Mouse (Mus musculus) limb, embryonic 11.5 days (tissue): ENCODE measurements around the gene Fyn. TPM values are rescaled to one million over a fixed set of nuclear protein-coding genes. Genes with fewer than 3 reads are reported as not detected.

Source experiments
- ATAC-seq: fragments of 200-750 bp; cut with Nextera tagmentation; 2 replicates; pipeline ENCODE4 v1.8.0; 2017; ENCODE audit warnings: low read depth; ENCODE audit not compliant: insufficient number of reproducible peaks, low FRiP score, low TSS enrichment
- DNase-seq: peaks from one replicate; pipeline ENCODE4 v3.0.0-alpha.2; 2015; ENCODE audit warnings: low spot score
- H3K27ac ChIP-seq: fragments of 300-500 bp; sonication (generic); replicated peaks from 2 replicates; pipeline ENCODE4 v1.5.1; 2014; ENCODE audit warnings: low read depth, mild to moderate bottlenecking, low read length
- H3K27me3 ChIP-seq: fragments of 300-500 bp; sonication (generic); 2 replicates; pipeline ENCODE4 v1.6.1; 2014; ENCODE audit warnings: mild to moderate bottlenecking, low read length, mixed read lengths; ENCODE audit not compliant: control insufficient read depth, insufficient read depth
- H3K36me3 ChIP-seq: fragments of 300-500 bp; sonication (generic); 2 replicates; pipeline ENCODE4 v1.6.1; 2014; ENCODE audit warnings: mild to moderate bottlenecking, low read length, moderate library complexity, mixed read lengths; ENCODE audit not compliant: control insufficient read depth, insufficient read depth
- H3K4me1 ChIP-seq: fragments of 300-500 bp; sonication (generic); 2 replicates; pipeline ENCODE4 v1.6.1; 2014; ENCODE audit warnings: low read length, mixed read lengths; ENCODE audit not compliant: control insufficient read depth, insufficient read depth
- H3K4me2 ChIP-seq: fragments of 300-500 bp; sonication (generic); 2 replicates; pipeline ENCODE4 v1.6.1; 2014; ENCODE audit warnings: low read depth, mild to moderate bottlenecking, moderate library complexity; ENCODE audit not compliant: severe bottlenecking
- H3K4me3 ChIP-seq: fragments of 300-500 bp; sonication (generic); 2 replicates; pipeline ENCODE4 v1.5.1; 2014; ENCODE audit warnings: low read depth, low read length
- H3K9ac ChIP-seq: fragments of 300-500 bp; sonication (generic); 2 replicates; pipeline ENCODE4 v1.6.1; 2014; ENCODE audit warnings: mild to moderate bottlenecking, low read length
- H3K9me3 ChIP-seq: fragments of 300-500 bp; sonication (generic); 2 replicates; pipeline ENCODE4 v1.6.1; 2016; ENCODE audit warnings: low read length; ENCODE audit not compliant: control insufficient read depth
- WGBS: fragments of 180-500 bp; shearing (Covaris S2); extraction: QIAGEN DNeasy Blood & Tissue Kit; methylation state at CpG from one replicate; pipeline ENCODE4 v1.1.7; 2014; 5-methylcytosine and 5-hydroxymethylcytosine counted together
- polyA plus RNA-seq: library from polyadenylated mRNA; unstranded; fragments of >200 nt; fragmentation: Nextera tagmentation; extraction: Ambion mirVana; gene quantifications from 2 replicates; pipeline ENCODE4 v1.2.1, GENCODE M21; 2014

Fyn gene
- polyA plus RNA-seq, 1 experiment from 2014 or later: 20.6 TPM

- H3K27ac ChIP-seq: no peak overlapping the region
- H3K4me2 ChIP-seq: peak overlapping the region; percentile 88
- H3K27me3 ChIP-seq: 0 out of 2 replicates have a peak, but pooled peaks cover 3% of the 10 kb centered on the region
- peak overlapping the region; percentile 86; the same call in 1 of the 2 replicates for H3K9ac ChIP-seq
- ATAC-seq: no peak
- WGBS: 6% methylated on average over 8 of the region's 8 CpGs
- no peaks in the 10 kb centered on the region for H3K9me3 ChIP-seq
- no peaks in the 10 kb centered on the region for H3K36me3 ChIP-seq
- peak; percentile 39 for DNase-seq
- H3K4me3 ChIP-seq: peak overlapping the region; percentile 91
- H3K4me1 ChIP-seq: peaks cover 6% of the 10 kb centered on the region; the same call in 1 of the 2 replicates
Measured at GRCm38 (mm10) chr10:39370786-39371221, 2.1 kb downstream of the Fyn start.

- 61% methylated on average over 2 of the region's 2 CpGs for WGBS
- DNase-seq (no peak), ATAC-seq (no peak)
- Histone ChIP-seq H3K4me3 (no peak overlapping the region; the same call in 1 of the 2 replicates), H3K4me1 (peaks cover 7% of the 10 kb centered on the region), H3K9me3 (no peaks in the 10 kb centered on the region), H3K36me3 (no peaks in the 10 kb centered on the region), H3K9ac (no peak overlapping the region), H3K27me3 (0 out of 2 replicates have a peak, but pooled peaks cover 3% of the 10 kb centered on the region), H3K4me2 (peak overlapping the region; percentile 88; the same call in 1 of the 2 replicates), H3K27ac (no peak overlapping the region)
Measured at GRCm38 (mm10) chr10:39371467-39371866, 2.8 kb downstream of the Fyn start.

- no peak overlapping the region for H3K9ac ChIP-seq
- H3K27me3 ChIP-seq: 0 out of 2 replicates have a peak, but pooled peaks cover 3% of the 10 kb centered on the region
- H3K9me3 ChIP-seq: no peaks in the 10 kb centered on the region
- DNase-seq: no peak
- WGBS: 81% methylated on average over 5 of the region's 5 CpGs
- no peak overlapping the region for H3K4me3 ChIP-seq
- no peak overlapping the region for H3K27ac ChIP-seq
- H3K4me1 ChIP-seq: peaks cover 12% of the 10 kb centered on the region
- no peaks in the 10 kb centered on the region for H3K36me3 ChIP-seq
- no peak for ATAC-seq
- no peak overlapping the region for H3K4me2 ChIP-seq
Measured at GRCm38 (mm10) chr10:39371991-39372390, 3.3 kb downstream of the Fyn start.

- Histone ChIP-seq H3K27ac (no peak overlapping the region), H3K4me1 (peaks cover 16% of the 10 kb centered on the region)
- WGBS: 79% methylated on average over 9 of the region's 9 CpGs
Measured at GRCm38 (mm10) chr10:39376676-39377075, 8.0 kb downstream of the Fyn start.

GRCm38 (mm10) chr10:39377219-39377618 is 8.6 kb downstream of the Fyn start:
- H3K9ac ChIP-seq: no peak overlapping the region
- no peaks in the 10 kb centered on the region for H3K27me3 ChIP-seq
- 34% methylated on average over 5 of the region's 5 CpGs for WGBS
- H3K27ac ChIP-seq: no peak overlapping the region
- H3K4me2 ChIP-seq: no peak overlapping the region
- no peaks in the 10 kb centered on the region for H3K9me3 ChIP-seq
- H3K36me3 ChIP-seq: no peaks in the 10 kb centered on the region
- no peak overlapping the region for H3K4me3 ChIP-seq
- DNase-seq: no peak
- ATAC-seq: no peak
- H3K4me1 ChIP-seq: peaks cover 16% of the 10 kb centered on the region

More at GRCm38 (mm10) chr10:39376676-39377075, 8.0 kb downstream of the Fyn start:
- Histone ChIP-seq H3K36me3 (no peaks in the 10 kb centered on the region), H3K9me3 (no peaks in the 10 kb centered on the region), H3K4me2 (no peak overlapping the region), H3K27me3 (no peaks in the 10 kb centered on the region), H3K9ac (no peak overlapping the region), H3K4me3 (no peak overlapping the region)
- ATAC-seq: no peak
- no peak for DNase-seq

GRCm38 (mm10) chr10:39378025-39378603 is 9.5 kb downstream of the Fyn start:
- no peak for ATAC-seq
- WGBS: 89% methylated on average over 8 of the region's 8 CpGs
- no peak for DNase-seq

GRCm38 (mm10) chr10:39379287-39379686 is 10.6 kb downstream of the Fyn start:
- DNase-seq (no peak), ATAC-seq (0 out of 2 replicates have a peak, but pooled peaks have one; percentile 39)
- WGBS: 85% methylated on average over 10 of the region's 10 CpGs
- Histone ChIP-seq H3K27ac (no peak overlapping the region), H3K9me3 (no peaks in the 10 kb centered on the region), H3K9ac (no peak overlapping the region), H3K36me3 (no peaks in the 10 kb centered on the region), H3K4me1 (peaks cover 16% of the 10 kb centered on the region), H3K4me3 (no peak overlapping the region), H3K27me3 (no peaks in the 10 kb centered on the region), H3K4me2 (no peak overlapping the region)

More at GRCm38 (mm10) chr10:39378025-39378603, 9.5 kb downstream of the Fyn start:
- Histone ChIP-seq H3K9ac (no peak overlapping the region), H3K27me3 (no peaks in the 10 kb centered on the region), H3K36me3 (no peaks in the 10 kb centered on the region), H3K4me2 (no peak overlapping the region), H3K4me3 (no peak overlapping the region), H3K27ac (no peak overlapping the region), H3K4me1 (peaks cover 16% of the 10 kb centered on the region), H3K9me3 (no peaks in the 10 kb centered on the region)

GRCm38 (mm10) chr10:39379721-39380370 is 11.2 kb downstream of the Fyn start:
- Histone ChIP-seq H3K27me3 (no peaks in the 10 kb centered on the region), H3K27ac (no peak overlapping the region), H3K9ac (no peak overlapping the region), H3K36me3 (no peaks in the 10 kb centered on the region), H3K4me1 (peaks cover 16% of the 10 kb centered on the region), H3K4me2 (no peak overlapping the region), H3K9me3 (no peaks in the 10 kb centered on the region), H3K4me3 (no peak overlapping the region)
- DNase-seq (no peak), ATAC-seq (no peak)
- 77% methylated on average over 5 of the region's 5 CpGs for WGBS
